Mouse (Mus musculus): ENCODE measurements at regions not wholly inside any gene's neighbourhood (a gene's known extent, or its start where the extent isn't known, plus 50 kb on each side); places are given as distances from the start of the nearest gene placed in this dataset.

- Histone ChIP-seq H3K4me3 (no peak overlapping the region), H3K9me3 (no peaks in the 10 kb centered on the region), H3K27ac (no peak overlapping the region), H3K36me3 (no peaks in the 10 kb centered on the region), H3K27me3 (no peaks in the 10 kb centered on the region), H3K4me1 (no peaks in the 10 kb centered on the region), H3K9ac (no peak overlapping the region), H3K4me2 (replicated peaks) (no peak overlapping the region)
- no peak for ATAC-seq (ENCODE audit: insufficient number of reproducible peaks, insufficient read depth, low FRiP score, low TSS enrichment)
- 55% methylated on average over 2 of the region's 2 CpGs for WGBS
Observed at GRCm38 (mm10) chr2:148502321-148502720, 59.0 kb upstream of the Cd93 start.

GRCm38 (mm10) chr2:148500235-148500936 is 57.0 kb upstream of the Cd93 start:
- H3K27ac ChIP-seq: no peak overlapping the region
- H3K27me3 ChIP-seq: no peaks in the 10 kb centered on the region
- no peak overlapping the region for H3K4me2 ChIP-seq (replicated peaks)
- no peaks in the 10 kb centered on the region for H3K36me3 ChIP-seq
- no peak overlapping the region for H3K4me3 ChIP-seq
- H3K9me3 ChIP-seq: no peaks in the 10 kb centered on the region
- no peaks in the 10 kb centered on the region for H3K4me1 ChIP-seq
- no peak overlapping the region for H3K9ac ChIP-seq
- no peak for ATAC-seq (ENCODE audit: insufficient number of reproducible peaks, insufficient read depth, low FRiP score, low TSS enrichment)
- 84% methylated on average over 6 of the region's 6 CpGs for WGBS

- Histone ChIP-seq H3K9me3 (no peaks in the 10 kb centered on the region), H3K4me2 (replicated peaks) (no peak overlapping the region), H3K27ac (no peak overlapping the region), H3K27me3 (no peaks in the 10 kb centered on the region), H3K4me1 (no peaks in the 10 kb centered on the region), H3K9ac (no peak overlapping the region), H3K36me3 (no peaks in the 10 kb centered on the region), H3K4me3 (no peak overlapping the region)
- no peak for ATAC-seq (ENCODE audit: insufficient number of reproducible peaks, insufficient read depth, low FRiP score, low TSS enrichment)
- WGBS: 78% methylated on average over 12 of the region's 12 CpGs
Observed at GRCm38 (mm10) chr2:148497452-148498302, 54.3 kb upstream of the Cd93 start.

- Histone ChIP-seq H3K27me3 (no peaks in the 10 kb centered on the region), H3K9ac (no peak overlapping the region), H3K27ac (no peak overlapping the region), H3K4me1 (no peaks in the 10 kb centered on the region), H3K36me3 (no peaks in the 10 kb centered on the region), H3K9me3 (no peaks in the 10 kb centered on the region), H3K4me2 (replicated peaks) (no peak overlapping the region), H3K4me3 (no peak overlapping the region)
- no peak for ATAC-seq (ENCODE audit: insufficient number of reproducible peaks, insufficient read depth, low FRiP score, low TSS enrichment)
- 86% methylated on average over 6 of the region's 6 CpGs for WGBS
Observed at GRCm38 (mm10) chr2:148496151-148497040, 53.0 kb upstream of the Cd93 start.

- H3K36me3 ChIP-seq: no peaks in the 10 kb centered on the region
- WGBS: 66% methylated on average over 3 of the region's 3 CpGs
Observed at GRCm38 (mm10) chr2:148495485-148495884, 52.1 kb upstream of the Cd93 start.

GRCm38 (mm10) chr2:148493281-148493680 is 49.9 kb upstream of the Cd93 start:
- no peak for ATAC-seq (ENCODE audit: insufficient number of reproducible peaks, insufficient read depth, low FRiP score, low TSS enrichment)
- H3K4me1 ChIP-seq: no peaks in the 10 kb centered on the region
- no peak overlapping the region for H3K4me3 ChIP-seq
- H3K27ac ChIP-seq: no peak overlapping the region
- H3K9me3 ChIP-seq: no peaks in the 10 kb centered on the region
- no peaks in the 10 kb centered on the region for H3K36me3 ChIP-seq
- H3K27me3 ChIP-seq: no peaks in the 10 kb centered on the region
- no peak overlapping the region for H3K9ac ChIP-seq
- H3K4me2 ChIP-seq (replicated peaks): no peak overlapping the region

More at GRCm38 (mm10) chr2:148495485-148495884, 52.1 kb upstream of the Cd93 start:
- no peaks in the 10 kb centered on the region for H3K27me3 ChIP-seq
- no peak for ATAC-seq (ENCODE audit: insufficient number of reproducible peaks, insufficient read depth, low FRiP score, low TSS enrichment)
- no peak overlapping the region for H3K4me2 ChIP-seq (replicated peaks)
- no peaks in the 10 kb centered on the region for H3K9me3 ChIP-seq
- H3K9ac ChIP-seq: no peak overlapping the region
- no peaks in the 10 kb centered on the region for H3K4me1 ChIP-seq
- H3K4me3 ChIP-seq: no peak overlapping the region
- H3K27ac ChIP-seq: no peak overlapping the region
